Mouse (Mus musculus) liver, embryonic 15.5 days (tissue): ENCODE data around the gene Cyp2f2. TPM values are rescaled to one million over a fixed set of nuclear protein-coding genes. Genes with fewer than 3 reads are reported as not detected.

ENCODE experiments used
- ATAC-seq: fragments of 200-750 bp; cut with Nextera tagmentation; 2 replicates; pipeline ENCODE4 v1.8.0; 2017; ENCODE audit warnings: moderate number of reproducible peaks, mild to moderate bottlenecking, moderate library complexity; ENCODE audit not compliant: insufficient read depth
- H3K27ac ChIP-seq: fragments of 300-500 bp; sonication (generic); replicated peaks from 2 replicates; pipeline ENCODE4 v1.5.1; 2015; ENCODE audit warnings: mild to moderate bottlenecking, inconsistent platforms
- H3K27me3 ChIP-seq: fragments of 300-500 bp; sonication (generic); 2 replicates; pipeline ENCODE4 v1.6.1; 2015; ENCODE audit warnings: mild to moderate bottlenecking, inconsistent platforms
- H3K36me3 ChIP-seq: fragments of 300-500 bp; sonication (generic); replicated peaks from 2 replicates; pipeline ENCODE4 v1.6.1; 2015; ENCODE audit warnings: moderate library complexity, mild to moderate bottlenecking, inconsistent platforms
- H3K4me1 ChIP-seq: fragments of 300-500 bp; sonication (generic); replicated peaks from 2 replicates; pipeline ENCODE4 v1.6.1; 2015; ENCODE audit warnings: inconsistent platforms
- H3K4me2 ChIP-seq: fragments of 300-500 bp; sonication (generic); 2 replicates; pipeline ENCODE4 v1.6.1; 2015; ENCODE audit warnings: moderate library complexity, mild to moderate bottlenecking, inconsistent platforms
- H3K4me3 ChIP-seq: fragments of 300-500 bp; sonication (generic); replicated peaks from 2 replicates; pipeline ENCODE4 v1.5.1; 2015; ENCODE audit warnings: mild to moderate bottlenecking, inconsistent platforms
- H3K9ac ChIP-seq: fragments of 300-500 bp; sonication (generic); 2 replicates; pipeline ENCODE4 v1.6.1; 2015; ENCODE audit warnings: moderate library complexity, mild to moderate bottlenecking, inconsistent platforms
- H3K9me3 ChIP-seq: fragments of 300-500 bp; sonication (generic); replicated peaks from 2 replicates; pipeline ENCODE4 v1.6.1; 2016; ENCODE audit warnings: inconsistent platforms
- WGBS: fragments of 180-500 bp; shearing (Covaris S2); methylation state at CpG from one replicate; pipeline ENCODE4 v1.1.7; 2015; ENCODE audit warnings: mixed read lengths; ENCODE audit not compliant: insufficient replicate concordance; 5-methylcytosine and 5-hydroxymethylcytosine counted together
- microRNA-seq: library from miRNA; unstranded; fragments of <30 nt; microRNA quantifications from one replicate; pipeline ENCODE4, GENCODE M21; 2016
- polyA plus RNA-seq: library from polyadenylated mRNA; unstranded; fragments of >200 nt; fragmentation: Nextera tagmentation; extraction: Ambion mirVana; gene quantifications from 2 replicates; pipeline ENCODE4 v1.2.1, GENCODE M21; 2015

The Cyp2f2 gene
- polyA plus RNA-seq, 1 experiment from 2014 or later = 1.3 TPM

DNA sequence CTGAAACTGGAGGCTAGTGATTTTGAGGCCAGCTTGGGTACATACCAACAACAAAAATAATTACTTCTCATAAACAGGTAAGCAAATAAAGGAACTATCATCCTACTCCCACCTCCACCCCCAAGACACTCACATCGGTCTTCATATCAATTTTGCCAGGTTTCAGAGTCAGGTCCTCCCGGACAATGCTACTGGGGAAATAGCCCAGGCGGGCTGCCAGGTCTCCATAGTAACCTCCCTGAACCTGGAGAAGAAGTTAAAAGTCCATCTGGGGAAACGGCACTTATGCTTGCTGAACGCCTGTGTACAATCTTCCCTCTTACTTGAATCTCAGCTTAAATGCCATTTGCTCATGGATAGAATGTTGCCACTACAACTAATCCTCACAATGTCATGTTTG lies 60.3 kb downstream of the Cyp2f2 start:
- H3K36me3 ChIP-seq = peaks cover 9% of the 10 kb centered on the region
- no peak overlapping the region for H3K4me2 ChIP-seq
- WGBS = 62% methylated on average over 5 of the region's 5 CpGs
- H3K9me3 ChIP-seq = no peaks in the 10 kb centered on the region
- ATAC-seq = no peak
- H3K27ac ChIP-seq = 0 out of 2 replicates have a peak overlapping the region, but pooled peaks have one; percentile 58
- no peak overlapping the region for H3K4me3 ChIP-seq
- no peaks in the 10 kb centered on the region for H3K27me3 ChIP-seq
- no peak overlapping the region for H3K9ac ChIP-seq
- H3K4me1 ChIP-seq = peaks cover 33% of the 10 kb centered on the region

DNA sequence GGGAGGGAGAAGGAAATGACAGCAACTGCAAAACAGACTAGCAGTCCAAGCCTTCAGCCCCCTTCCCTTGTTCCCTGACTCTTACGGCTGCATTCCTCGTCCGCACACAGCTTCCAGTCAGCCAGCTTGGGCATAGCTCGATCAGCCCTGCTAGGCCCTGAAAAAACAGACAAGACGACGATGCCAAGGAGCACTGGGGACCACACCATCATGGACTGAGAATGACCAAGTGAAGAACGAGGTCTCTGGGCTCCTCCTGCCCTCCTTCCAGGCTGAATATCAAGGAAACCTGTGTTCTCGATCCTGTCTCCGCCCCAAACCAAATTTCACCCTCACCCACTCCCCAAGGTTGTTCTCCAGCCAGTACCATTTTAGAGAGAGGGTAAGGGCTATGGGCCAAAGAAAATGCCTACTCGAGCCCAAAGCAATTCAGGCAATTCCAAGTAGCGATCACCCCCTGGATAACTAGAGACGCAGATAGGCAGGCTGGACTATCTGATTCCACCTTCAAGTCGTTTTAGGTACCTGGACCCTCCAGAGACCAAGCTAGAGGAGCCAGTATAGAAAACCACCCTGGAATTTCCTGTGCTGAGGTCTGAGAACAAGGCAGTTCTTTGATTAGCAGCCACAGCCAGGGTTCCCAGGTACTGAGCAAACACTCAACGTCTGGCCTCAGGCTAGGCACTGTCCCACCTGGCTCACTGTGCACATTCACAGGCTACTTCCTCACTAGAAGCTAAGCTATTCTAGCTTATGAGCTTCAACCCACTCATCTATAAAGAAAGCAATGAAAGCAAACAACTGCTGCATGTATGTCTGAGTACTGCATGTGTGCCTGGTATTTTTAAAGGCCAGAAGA lies 61.4 kb downstream of the Cyp2f2 start, which contains the start of the genes Gm21983 and Mia:
Gene Gm21983, minus strand, starts transcription at position 250 of the 859 bp plus-strand sequence.
Gene Mia, minus strand, starts transcription at position 321 of the 859 bp plus-strand sequence.
- no peaks in the 10 kb centered on the region for H3K27me3 ChIP-seq
- 0 out of 2 replicates have a peak within 1 kb of the TSS, but pooled peaks have one; percentile 58 for H3K27ac ChIP-seq
- H3K9me3 ChIP-seq = no peaks in the 10 kb centered on the region
- H3K4me1 ChIP-seq = peaks cover 33% of the 10 kb centered on the region
- no peak within 1 kb of the TSS for H3K9ac ChIP-seq
- H3K4me2 ChIP-seq = no peak within 1 kb of the TSS
- no peak within 1 kb of the TSS for H3K4me3 ChIP-seq
- 61% methylated on average over 14 of the region's 14 CpGs for WGBS
- peaks cover 20% of the 10 kb centered on the region for H3K36me3 ChIP-seq
- no peak for ATAC-seq

DNA sequence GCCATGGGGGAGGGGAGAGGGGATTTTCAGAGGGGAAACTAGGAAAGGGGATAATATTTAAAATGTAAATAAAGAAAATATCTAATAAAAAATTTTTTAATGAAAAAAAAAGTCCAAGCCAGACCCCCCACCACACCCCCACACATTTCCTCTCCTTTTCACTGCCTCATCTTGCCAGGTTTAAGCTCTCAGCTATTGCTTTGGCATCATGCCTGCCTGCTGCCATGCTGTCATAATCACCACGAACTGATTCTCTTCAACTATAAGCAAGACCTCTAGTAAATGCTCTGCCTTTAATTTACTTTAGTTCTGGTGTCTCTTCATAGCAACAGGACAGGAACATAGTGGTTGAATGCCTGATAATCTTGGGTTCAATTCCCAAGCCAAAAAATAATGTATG lies 62.8 kb downstream of the Cyp2f2 start:
- Histone ChIP-seq H3K4me2 (no peak overlapping the region), H3K27me3 (no peaks in the 10 kb centered on the region), H3K9me3 (no peaks in the 10 kb centered on the region), H3K9ac (no peak overlapping the region), H3K36me3 (peaks cover 34% of the 10 kb centered on the region), H3K4me1 (peaks cover 31% of the 10 kb centered on the region), H3K27ac (no peak overlapping the region), H3K4me3 (no peak overlapping the region)
- 57% methylated on average over 1 of the region's 1 CpGs for WGBS
- ATAC-seq = no peak

Small RNA genes lying within 50 kb of the gene (microRNA-seq; reads per million reads assigned to microRNA genes)
- 1.0 reads per million for gene Mir3101

Other genes with a start within 250 kb of the Cyp2f2 start
- gene Cyp2a22, start 180.5 kb upstream of the Cyp2f2 start, polyA plus RNA-seq = 1.2 and 1.9 TPM in 2 replicates
- 9.1 and 10.7 TPM in 2 replicates for gene Cyp2a12, start 90.8 kb upstream of the Cyp2f2 start, polyA plus RNA-seq
- gene Cyp2t4, start 33.8 kb downstream of the Cyp2f2 start, polyA plus RNA-seq = not detected in 2 replicates
- 29.2 and 37.3 TPM in 2 replicates for gene Egln2, start 46.9 kb downstream of the Cyp2f2 start, polyA plus RNA-seq
- gene Rab4b, start 59.0 kb downstream of the Cyp2f2 start, polyA plus RNA-seq = 21.2 and 23.0 TPM in 2 replicates
- gene Gm21983, start 61.2 kb downstream of the Cyp2f2 start, polyA plus RNA-seq = not detected in 2 replicates
- gene Mia, start 61.2 kb downstream of the Cyp2f2 start, polyA plus RNA-seq = 0.61 and 1.5 TPM in 2 replicates
- 0.79 and 1.0 TPM in 2 replicates for gene BC024978, start 75.9 kb downstream of the Cyp2f2 start, polyA plus RNA-seq
- gene Snrpa, start 76.4 kb downstream of the Cyp2f2 start, polyA plus RNA-seq = 79.3 and 89.6 TPM in 2 replicates
- gene Itpkc, start 108.8 kb downstream of the Cyp2f2 start, polyA plus RNA-seq = 1.7 and 2.1 TPM in 2 replicates
- 23.8 and 26.5 TPM in 2 replicates for gene Coq8b, start 113.1 kb downstream of the Cyp2f2 start, polyA plus RNA-seq
- gene Numbl, start 138.5 kb downstream of the Cyp2f2 start, polyA plus RNA-seq = 2.0 and 2.6 TPM in 2 replicates
- 4.6 and 7.8 TPM in 2 replicates for gene Ltbp4, start 217.8 kb downstream of the Cyp2f2 start, polyA plus RNA-seq
- gene Shkbp1, start 236.1 kb downstream of the Cyp2f2 start, polyA plus RNA-seq = 16.4 and 18.6 TPM in 2 replicates
- 0.28 TPM in 1 of 2 replicates, not detected in the other for gene Gm20479, start 237.5 kb downstream of the Cyp2f2 start, polyA plus RNA-seq